Mouse (Mus musculus) C2C12 (cell line): ENCODE measurements around the gene Fgd2.

Experiments
- CTCF ChIP-seq: IDR thresholded peaks from one replicate; pipeline ENCODE4 v1.5.1; 2011; ENCODE audit not compliant: control insufficient read depth, insufficient read depth, insufficient read length
- USF1 ChIP-seq: IDR thresholded peaks from one replicate; pipeline ENCODE4 v1.6.1; 2011; ENCODE audit warnings: low read depth, mild to moderate bottlenecking, control low read depth, moderate library complexity

DNA sequence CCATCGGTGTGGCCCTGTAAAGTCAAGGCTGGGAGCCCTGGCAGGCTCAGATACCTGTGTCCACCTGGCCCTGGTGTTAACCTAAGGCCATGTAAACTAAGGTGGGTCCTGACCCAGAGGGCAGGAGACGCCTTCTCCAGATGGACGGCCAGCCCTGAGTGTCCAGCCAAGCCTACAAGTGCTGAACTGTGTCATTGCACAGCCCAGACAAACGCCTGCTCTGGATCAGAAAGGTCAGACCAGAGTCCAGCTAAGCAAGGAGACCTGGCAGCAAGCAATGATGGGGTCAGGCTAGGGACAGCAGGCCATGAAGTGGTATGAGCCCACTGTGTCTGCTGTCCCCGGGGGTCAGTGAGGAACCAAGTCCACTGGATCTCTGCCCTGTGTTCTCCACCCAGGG lies 46.7 kb downstream of the Fgd2 start:
- TF ChIP-seq CTCF (no peak), USF1 (no peak)
